Mouse (Mus musculus) lung, postnatal 0 days (tissue): ENCODE results near the gene Prex1. TPM values are rescaled to one million over a fixed set of nuclear protein-coding genes. Genes with fewer than 3 reads are reported as not detected.
"Not testable (repeated sequence)": the region's sequence is repeated elsewhere in the genome, so short reads cannot be mapped to it uniquely, and the experiment has no call there.

ENCODE experiments used
- ATAC-seq: fragments of 200-750 bp; cut with Nextera tagmentation; 2 replicates; pipeline ENCODE4 v1.8.0; 2017; ENCODE audit warnings: moderate library complexity
- DNase-seq: peaks from one replicate; pipeline ENCODE4 v3.0.0-alpha.2; 2016; ENCODE audit warnings: low spot score
- H3K27ac ChIP-seq: fragments of 300-500 bp; sonication (generic); 2 replicates; pipeline ENCODE4 v1.5.1; 2014; ENCODE audit warnings: antibody characterized with exemption, mild to moderate bottlenecking, low read length, mixed read lengths
- H3K27me3 ChIP-seq: fragments of 300-500 bp; sonication (generic); replicated peaks from 2 replicates; pipeline ENCODE4 v1.6.1; 2014; ENCODE audit warnings: low read length, mixed read lengths; ENCODE audit not compliant: insufficient read depth
- H3K36me3 ChIP-seq: fragments of 300-500 bp; sonication (generic); 2 replicates; pipeline ENCODE4 v1.6.1; 2014; ENCODE audit warnings: low read length, mixed read lengths; ENCODE audit not compliant: insufficient read depth
- H3K4me1 ChIP-seq: fragments of 300-500 bp; sonication (generic); 2 replicates; pipeline ENCODE4 v1.6.1; 2014; ENCODE audit warnings: antibody characterized with exemption, low read depth, low read length, mixed read lengths; ENCODE audit not compliant: insufficient read depth
- H3K4me2 ChIP-seq: fragments of 300-500 bp; sonication (generic); replicated peaks from 2 replicates; pipeline ENCODE4 v1.6.1; 2014; ENCODE audit warnings: low read depth, mild to moderate bottlenecking, low read length, moderate library complexity, mixed read lengths
- H3K4me3 ChIP-seq: fragments of 300-500 bp; sonication (generic); 2 replicates; pipeline ENCODE4 v1.5.1; 2014; ENCODE audit warnings: low read depth, low read length
- H3K9ac ChIP-seq: fragments of 300-500 bp; sonication (generic); replicated peaks from 2 replicates; pipeline ENCODE4 v1.6.1; 2014; ENCODE audit warnings: low read depth, mild to moderate bottlenecking
- H3K9me3 ChIP-seq: fragments of 300-500 bp; sonication (generic); 2 replicates; pipeline ENCODE4 v1.6.1; 2016; ENCODE audit warnings: low read length, mixed read lengths
- CTCF ChIP-seq: IDR thresholded peaks from 2 replicates; pipeline ENCODE4 v1.5.1; 2016; ENCODE audit warnings: antibody characterized with exemption, mild to moderate bottlenecking
- EP300 ChIP-seq: IDR thresholded peaks from 2 replicates; pipeline ENCODE4 v1.6.1; 2016; ENCODE audit warnings: antibody characterized with exemption, mild to moderate bottlenecking, control low read depth
- WGBS: fragments of 180-500 bp; shearing (Covaris S2); extraction: QIAGEN DNeasy Blood & Tissue Kit; methylation state at CpG from one replicate; pipeline ENCODE4 v1.1.7; 2014; 5-methylcytosine and 5-hydroxymethylcytosine counted together
- polyA plus RNA-seq: library from polyadenylated mRNA; unstranded; fragments of >200 nt; fragmentation: Nextera tagmentation; extraction: Ambion mirVana; gene quantifications from 2 replicates; pipeline ENCODE4 v1.2.1, GENCODE M21; 2015

Gene Prex1
- polyA plus RNA-seq, 1 experiment from 2014 or later: 6.9 TPM

- no peak for ATAC-seq
- no peak overlapping the region for H3K9ac ChIP-seq
- DNase-seq: no peak
- H3K36me3 ChIP-seq: no peaks in the 10 kb centered on the region
- H3K4me1 ChIP-seq: no peaks in the 10 kb centered on the region
- 86% methylated on average over 12 of the region's 12 CpGs for WGBS
- H3K4me3 ChIP-seq: no peak overlapping the region
- no peak overlapping the region for H3K4me2 ChIP-seq
- H3K27ac ChIP-seq: no peak overlapping the region
- TF ChIP-seq CTCF (no peak), EP300 (no peak)
- H3K27me3 ChIP-seq: no peaks in the 10 kb centered on the region
- H3K9me3 ChIP-seq: no peaks in the 10 kb centered on the region
Observed at GRCm38 (mm10) chr2:166520536-166520935, 193.1 kb downstream of the Prex1 start.

GRCm38 (mm10) chr2:166517392-166518174 is 196.0 kb downstream of the Prex1 start:
- not testable (repeated sequence) for H3K9ac ChIP-seq, H3K4me3 ChIP-seq, H3K4me2 ChIP-seq, H3K9me3 ChIP-seq, H3K36me3 ChIP-seq, ATAC-seq, H3K27ac ChIP-seq, H3K4me1 ChIP-seq, H3K27me3 ChIP-seq
- 17% methylated on average over 12 of the region's 17 CpGs for WGBS
- DNase-seq: peak; percentile 52

GRCm38 (mm10) chr2:166516818-166517353 is 196.7 kb downstream of the Prex1 start:
- Histone ChIP-seq H3K27me3 (no peaks in the 10 kb centered on the region), H3K4me2 (no peak overlapping the region), H3K4me1 (no peaks in the 10 kb centered on the region), H3K4me3 (no peak overlapping the region), H3K27ac (no peak overlapping the region), H3K36me3 (no peaks in the 10 kb centered on the region), H3K9me3 (no peaks in the 10 kb centered on the region), H3K9ac (no peak overlapping the region)
- 51% methylated on average over 6 of the region's 6 CpGs for WGBS
- TF ChIP-seq EP300: no peak
- no peak for TF ChIP-seq CTCF
- no peak for ATAC-seq
- DNase-seq: no peak

Other genes starting within 250 kb of the Prex1 start
- gene Trp53rkb, start 78.7 kb upstream of the Prex1 start, polyA plus RNA-seq: 4.2 and 4.8 TPM in 2 replicates
- 5.7 and 6.2 TPM in 2 replicates for gene Arfgef2, start 91.8 kb upstream of the Prex1 start, polyA plus RNA-seq
- 24.1 and 28.5 TPM in 2 replicates for gene Cse1l, start 192.2 kb upstream of the Prex1 start, polyA plus RNA-seq